Mouse (Mus musculus): Measurements from ENCODE around the gene Ptk7.

Gene Ptk7

GRCm38 (mm10) chr17:46521963-46522668 is 107.2 kb downstream of the Ptk7 start:
- DNase-seq (ENCODE audit: extremely low spot score, low spot score): no peak

GRCm38 (mm10) chr17:46521174-46521573 is 108.1 kb downstream of the Ptk7 start:
- no peak for DNase-seq (ENCODE audit: extremely low spot score, low spot score)

GRCm38 (mm10) chr17:46520385-46520979 is 108.8 kb downstream of the Ptk7 start:
- DNase-seq (ENCODE audit: extremely low spot score, low spot score): no peak

DNA sequence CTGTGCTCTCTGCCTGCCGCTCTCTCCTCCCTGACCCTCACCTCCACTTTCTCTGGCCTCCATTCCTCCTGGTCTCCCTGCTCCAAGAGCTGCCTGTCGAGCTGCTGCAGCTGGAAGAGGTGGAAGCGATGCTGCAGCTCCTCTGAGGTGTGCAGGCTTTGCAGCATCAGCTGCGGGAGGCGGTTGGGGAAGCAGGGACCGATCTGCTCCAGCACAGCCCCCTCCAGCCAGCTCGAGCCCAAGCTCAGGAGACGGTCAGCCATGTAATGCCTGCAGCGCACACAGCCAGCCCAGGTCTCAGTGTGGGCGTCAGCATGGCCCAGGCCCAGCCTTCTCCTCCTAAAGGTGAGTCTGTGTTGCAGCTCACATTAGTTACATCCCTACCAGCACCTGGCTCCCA is 109.3 kb downstream of the Ptk7 start:
- DNase-seq (ENCODE audit: extremely low spot score, low spot score): no peak

Data from neural tube, embryonic 10.5 days (tissue).